Mouse (Mus musculus) forebrain, postnatal 0 days (tissue): ENCODE measurements around the gene Ascc2. TPM values are rescaled to one million over a fixed set of nuclear protein-coding genes. Genes with fewer than 3 reads are reported as not detected.

ENCODE experiments used
- ATAC-seq: fragments of 200-750 bp; cut with Nextera tagmentation; 2 replicates; pipeline ENCODE4 v1.8.0; 2017; ENCODE audit warnings: mild to moderate bottlenecking, moderate library complexity
- DNase-seq: peaks from one replicate; pipeline ENCODE4 v3.0.0-alpha.2; 2015
- H3K27ac ChIP-seq: fragments of 300-500 bp; sonication (generic); 2 replicates; pipeline ENCODE4 v1.5.1; 2014; ENCODE audit warnings: low read depth, mild to moderate bottlenecking, antibody characterized with exemption, low read length, moderate library complexity, mixed read lengths
- H3K27me3 ChIP-seq: fragments of 300-500 bp; sonication (generic); 2 replicates; pipeline ENCODE4 v1.6.1; 2014; ENCODE audit warnings: mild to moderate bottlenecking, low read length, mixed read lengths; ENCODE audit not compliant: insufficient read depth
- H3K36me3 ChIP-seq: fragments of 300-500 bp; sonication (generic); 2 replicates; pipeline ENCODE4 v1.6.1; 2014; ENCODE audit warnings: mild to moderate bottlenecking, moderate library complexity; ENCODE audit not compliant: insufficient read depth
- H3K4me1 ChIP-seq: fragments of 300-500 bp; sonication (generic); 2 replicates; pipeline ENCODE4 v1.6.1; 2014; ENCODE audit warnings: antibody characterized with exemption; ENCODE audit not compliant: insufficient read depth
- H3K4me2 ChIP-seq: fragments of 300-500 bp; sonication (generic); 2 replicates; pipeline ENCODE4 v1.6.1; 2014; ENCODE audit warnings: low read depth, mild to moderate bottlenecking, moderate library complexity
- H3K4me3 ChIP-seq: fragments of 300-500 bp; sonication (generic); 2 replicates; pipeline ENCODE4 v1.5.1; 2014; ENCODE audit warnings: low read depth, low read length, mixed read lengths
- H3K9ac ChIP-seq: fragments of 300-500 bp; sonication (generic); 2 replicates; pipeline ENCODE4 v1.6.1; 2014; ENCODE audit warnings: mild to moderate bottlenecking
- H3K9me3 ChIP-seq: fragments of 300-500 bp; sonication (generic); 2 replicates; pipeline ENCODE4 v1.6.1; 2016; ENCODE audit warnings: low read length
- CTCF ChIP-seq: sonication (generic); IDR thresholded peaks from 2 replicates; pipeline ENCODE4 v1.5.1; 2016; ENCODE audit warnings: antibody characterized with exemption, control low read depth, low read depth
- WGBS: fragments of 180-500 bp; shearing (Covaris S2); extraction: QIAGEN DNeasy Blood & Tissue Kit; methylation state at CpG from one replicate; pipeline ENCODE4 v1.1.7; 2014; 5-methylcytosine and 5-hydroxymethylcytosine counted together
- polyA plus RNA-seq: library from polyadenylated mRNA; unstranded; fragments of >200 nt; fragmentation: Nextera tagmentation; extraction: Ambion mirVana; gene quantifications from 2 replicates; pipeline ENCODE4 v1.2.1, GENCODE M21; 2015
- total RNA-seq: library from RNA; depleted of rRNA; stranded (reverse); fragments of >200 nt; gene quantifications from 2 replicates; pipeline ENCODE4 v1.2.3, GENCODE M21; 2014

Ascc2 gene
- total and polyA plus RNA-seq, 2 experiments from 2014 or later = 14.3 to 17.3 TPM

DNA sequence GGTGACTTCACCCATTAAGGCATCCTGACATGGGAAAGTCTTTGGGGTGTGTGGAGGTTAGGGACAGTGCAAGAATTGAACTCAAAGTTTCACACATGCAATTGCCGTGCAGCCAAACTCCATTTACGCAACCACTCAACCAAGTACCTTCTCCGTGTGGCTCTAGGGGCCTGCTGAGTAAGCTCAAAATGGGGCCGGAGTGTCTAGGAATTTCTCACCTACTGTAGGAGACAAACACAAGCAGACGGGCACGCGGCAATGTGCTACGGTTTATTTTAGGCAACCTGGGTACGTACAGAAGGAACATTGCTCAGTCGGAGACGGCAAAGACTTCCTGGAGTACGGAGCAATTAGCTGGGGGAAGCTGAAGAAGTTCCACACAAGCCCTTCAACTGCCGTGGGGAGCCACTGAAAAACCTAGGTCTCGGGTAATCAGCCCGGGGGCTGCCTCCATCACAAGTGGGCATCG lies 17.5 kb upstream of the Ascc2 start, which contains the start of gene Gm11032:
Gm11032 (plus strand) TSS at position 51 of the 469 bp plus-strand sequence.
- 83% methylated on average over 16 of the region's 16 CpGs for WGBS

DNA sequence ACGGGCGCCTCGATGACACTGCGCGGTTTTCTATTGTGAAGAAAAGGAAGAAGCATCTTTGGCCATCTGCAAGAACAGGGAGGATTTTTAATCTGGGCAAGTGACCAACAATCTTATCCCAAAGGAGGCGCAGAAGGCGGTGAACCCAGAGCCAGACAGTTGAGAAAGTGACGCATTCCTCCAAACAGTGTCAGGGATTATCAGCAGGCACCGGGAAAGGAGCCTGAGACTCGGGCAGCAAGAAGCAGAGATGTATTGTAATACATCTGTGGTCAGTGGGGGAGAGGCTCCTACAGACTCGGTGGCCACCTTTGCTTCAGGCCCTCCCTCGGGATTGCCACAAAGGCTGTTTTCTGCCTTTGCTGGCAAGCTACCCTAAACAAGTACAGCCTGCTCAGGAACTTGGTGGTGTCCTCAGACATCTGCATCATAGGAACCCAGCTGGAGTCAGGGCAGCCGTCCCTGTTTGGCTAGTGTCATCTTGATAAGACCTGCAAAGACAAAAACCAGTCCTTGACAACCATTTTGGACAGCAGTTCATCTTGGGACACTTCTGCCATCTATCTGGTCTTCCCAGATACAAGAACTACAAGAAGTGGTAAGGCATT lies 16.9 kb upstream of the Ascc2 start:
- no peaks in the 10 kb centered on the region for H3K9me3 ChIP-seq
- no peak overlapping the region for H3K9ac ChIP-seq
- H3K36me3 ChIP-seq = no peaks in the 10 kb centered on the region
- no peak overlapping the region for H3K4me2 ChIP-seq
- 60% methylated on average over 13 of the region's 13 CpGs for WGBS
- no peaks in the 10 kb centered on the region for H3K4me1 ChIP-seq
- H3K27me3 ChIP-seq = no peaks in the 10 kb centered on the region
- ATAC-seq (no peak), DNase-seq (no peak)
- TF ChIP-seq CTCF = no peak
- H3K27ac ChIP-seq = no peak overlapping the region
- H3K4me3 ChIP-seq = no peak overlapping the region

More for the DNA sequence above, 17.5 kb upstream of the Ascc2 start, which contains the start of gene Gm11032:
- Histone ChIP-seq H3K27ac (no peak within 1 kb of the TSS), H3K9ac (no peak within 1 kb of the TSS), H3K36me3 (no peaks in the 10 kb centered on the region), H3K4me3 (no peak within 1 kb of the TSS), H3K9me3 (no peaks in the 10 kb centered on the region), H3K4me1 (no peaks in the 10 kb centered on the region), H3K27me3 (no peaks in the 10 kb centered on the region), H3K4me2 (no peak within 1 kb of the TSS)
- TF ChIP-seq CTCF = no peak
- ATAC-seq = no peak
- DNase-seq = no peak

DNA sequence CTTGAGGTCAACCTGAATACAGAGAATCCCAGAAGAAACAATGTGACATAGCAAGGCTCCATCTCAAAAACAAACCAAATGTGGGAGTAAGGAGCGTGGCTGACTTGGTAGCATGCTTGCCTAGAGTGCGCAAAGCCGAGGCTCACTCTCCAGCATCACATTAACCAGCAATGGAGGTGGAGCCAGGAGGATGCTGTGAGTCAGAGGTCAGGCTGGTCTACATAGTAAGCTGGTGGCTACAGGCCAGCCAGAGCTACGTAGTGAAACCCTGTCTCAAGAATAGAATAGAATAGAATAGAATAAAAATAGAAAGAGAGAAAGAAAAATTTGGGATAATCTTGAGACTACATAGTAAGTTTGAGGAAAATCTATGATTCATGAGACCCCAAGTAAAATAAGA lies 15.7 kb upstream of the Ascc2 start:
- ATAC-seq = no peak
- H3K4me1 ChIP-seq = no peaks in the 10 kb centered on the region
- WGBS = 72% methylated on average over 4 of the region's 4 CpGs
- no peak overlapping the region for H3K27ac ChIP-seq
- no peaks in the 10 kb centered on the region for H3K36me3 ChIP-seq
- no peak overlapping the region for H3K4me3 ChIP-seq
- no peak overlapping the region for H3K9ac ChIP-seq
- no peak for TF ChIP-seq CTCF
- no peak overlapping the region for H3K4me2 ChIP-seq
- DNase-seq = no peak
- H3K9me3 ChIP-seq = no peaks in the 10 kb centered on the region
- no peaks in the 10 kb centered on the region for H3K27me3 ChIP-seq

DNA sequence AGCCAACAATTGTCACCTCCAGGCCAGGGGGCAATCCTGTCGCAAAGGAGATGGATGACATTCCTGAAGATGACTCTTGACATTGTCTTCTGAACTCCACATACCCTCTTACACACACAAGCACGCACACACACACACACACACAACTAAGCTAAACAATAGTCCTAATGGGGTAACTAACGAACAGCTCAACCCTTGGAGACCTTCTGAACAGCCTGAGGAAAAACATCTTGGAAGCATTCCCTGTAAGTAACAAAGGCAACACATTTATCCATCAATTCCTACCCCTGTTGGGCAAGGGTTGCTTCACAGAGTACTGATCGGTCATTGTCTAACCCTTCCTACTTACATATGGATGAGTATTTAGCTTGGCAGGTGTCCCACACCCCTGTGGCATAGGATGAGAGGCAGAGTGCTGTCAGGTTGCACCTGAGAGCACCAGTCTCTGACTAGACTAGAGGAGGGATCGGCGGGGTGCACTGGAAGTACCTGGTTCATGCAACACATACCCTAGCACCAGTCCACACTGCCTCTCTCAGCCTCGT lies 15.0 kb upstream of the Ascc2 start:
- Histone ChIP-seq H3K27me3 (no peaks in the 10 kb centered on the region), H3K4me3 (no peak overlapping the region), H3K4me2 (no peak overlapping the region), H3K27ac (no peak overlapping the region), H3K9ac (no peak overlapping the region), H3K36me3 (no peaks in the 10 kb centered on the region), H3K4me1 (no peaks in the 10 kb centered on the region), H3K9me3 (no peaks in the 10 kb centered on the region)
- ATAC-seq (no peak), DNase-seq (no peak)
- no peak for TF ChIP-seq CTCF
- WGBS = 67% methylated on average over 7 of the region's 7 CpGs

DNA sequence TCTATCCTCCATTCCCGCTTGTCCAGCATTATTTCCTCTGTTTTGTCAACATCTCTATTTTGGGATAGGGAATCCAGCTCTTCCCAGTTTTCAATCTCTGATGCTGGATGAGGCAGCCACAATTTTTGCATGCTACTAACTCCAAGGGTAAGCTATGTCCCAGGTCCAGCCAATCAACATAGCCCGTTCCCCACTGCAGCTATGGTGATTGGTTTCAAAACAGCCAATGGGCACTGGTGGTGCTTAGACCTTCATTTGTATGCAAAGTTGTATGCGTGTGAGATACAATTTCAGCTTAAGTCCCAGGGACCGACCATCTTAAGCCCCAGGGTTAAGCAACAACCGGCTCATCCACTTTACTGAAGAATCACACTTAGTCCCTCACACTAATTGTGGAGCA lies 14.6 kb upstream of the Ascc2 start:
- Histone ChIP-seq H3K4me3 (no peak overlapping the region), H3K27ac (no peak overlapping the region), H3K4me1 (no peaks in the 10 kb centered on the region), H3K9me3 (no peaks in the 10 kb centered on the region), H3K36me3 (no peaks in the 10 kb centered on the region), H3K4me2 (no peak overlapping the region), H3K27me3 (no peaks in the 10 kb centered on the region), H3K9ac (no peak overlapping the region)
- WGBS = 61% methylated on average over 5 of the region's 5 CpGs
- TF ChIP-seq CTCF = no peak
- ATAC-seq (no peak), DNase-seq (no peak)

DNA sequence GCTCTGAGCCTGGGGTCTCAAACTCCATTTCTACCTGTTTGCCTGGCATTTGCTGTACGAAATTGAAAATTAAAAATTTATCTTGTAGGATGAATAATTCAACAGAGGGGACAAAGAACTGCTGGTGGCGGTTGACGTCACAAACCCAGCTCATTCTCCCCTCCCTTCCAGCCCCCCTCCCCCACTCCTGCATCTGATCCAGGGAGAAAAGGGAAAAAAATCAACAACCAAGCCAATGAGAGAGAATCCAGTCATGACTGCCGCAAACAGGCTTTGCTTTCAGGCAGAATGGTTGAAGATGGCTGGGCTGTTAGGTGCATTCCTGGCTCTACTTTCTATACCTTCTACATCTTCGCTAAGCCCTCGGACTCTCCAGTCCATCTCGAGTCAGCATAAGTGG lies 11.6 kb upstream of the Ascc2 start:
- no peak overlapping the region for H3K27ac ChIP-seq
- no peaks in the 10 kb centered on the region for H3K36me3 ChIP-seq
- TF ChIP-seq CTCF = no peak
- no peaks in the 10 kb centered on the region for H3K27me3 ChIP-seq
- H3K9ac ChIP-seq = no peak overlapping the region
- DNase-seq = no peak
- H3K4me1 ChIP-seq = no peaks in the 10 kb centered on the region
- 72% methylated on average over 7 of the region's 7 CpGs for WGBS
- no peak overlapping the region for H3K4me3 ChIP-seq
- H3K9me3 ChIP-seq = no peaks in the 10 kb centered on the region
- ATAC-seq = no peak
- H3K4me2 ChIP-seq = no peak overlapping the region

DNA sequence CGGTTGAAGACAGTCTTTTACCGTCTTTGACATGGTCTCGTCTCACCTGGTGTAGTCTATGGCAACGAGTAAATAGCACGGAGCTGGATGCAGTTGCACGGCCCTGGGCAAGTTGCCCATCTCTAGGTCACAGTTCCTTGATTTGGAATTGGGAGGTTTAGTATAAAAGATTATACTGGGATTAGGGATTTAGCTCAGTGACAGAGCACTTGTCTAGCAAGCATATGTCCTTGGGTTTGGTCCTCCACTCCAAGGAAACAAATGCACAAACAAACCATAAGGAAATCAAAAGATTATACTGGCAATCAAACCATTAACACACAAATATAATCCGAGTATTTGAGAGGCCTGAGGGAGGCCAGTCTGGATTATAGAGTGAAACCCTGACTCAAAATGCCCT lies 9.9 kb upstream of the Ascc2 start:
- 48% methylated on average over 7 of the region's 7 CpGs for WGBS
- DNase-seq = no peak

More for the DNA sequence above, 9.9 kb upstream of the Ascc2 start:
- ATAC-seq = no peak
- no peak overlapping the region for H3K4me3 ChIP-seq
- no peak for TF ChIP-seq CTCF
- no peak overlapping the region for H3K9ac ChIP-seq
- no peak overlapping the region for H3K4me2 ChIP-seq
- no peaks in the 10 kb centered on the region for H3K27me3 ChIP-seq
- H3K36me3 ChIP-seq = no peaks in the 10 kb centered on the region
- H3K4me1 ChIP-seq = no peaks in the 10 kb centered on the region
- H3K9me3 ChIP-seq = no peaks in the 10 kb centered on the region
- H3K27ac ChIP-seq = no peak overlapping the region
